Mouse (Mus musculus) liver, adult 2 months (tissue): ENCODE results near the gene Smad1.

Experiments
- CTCF ChIP-seq: fragments of 200-500 bp; IDR thresholded peaks from 2 replicates; pipeline ENCODE4 v1.5.1; 2011; ENCODE audit warnings: low read depth, low read length, control low read depth
- POLR2A ChIP-seq: fragments of 200-500 bp; IDR thresholded peaks from 2 replicates; pipeline ENCODE4 v1.6.1; 2011; ENCODE audit warnings: low read length, control low read depth; ENCODE audit not compliant: insufficient read depth; ENCODE audit errors: extremely low read depth

DNA sequence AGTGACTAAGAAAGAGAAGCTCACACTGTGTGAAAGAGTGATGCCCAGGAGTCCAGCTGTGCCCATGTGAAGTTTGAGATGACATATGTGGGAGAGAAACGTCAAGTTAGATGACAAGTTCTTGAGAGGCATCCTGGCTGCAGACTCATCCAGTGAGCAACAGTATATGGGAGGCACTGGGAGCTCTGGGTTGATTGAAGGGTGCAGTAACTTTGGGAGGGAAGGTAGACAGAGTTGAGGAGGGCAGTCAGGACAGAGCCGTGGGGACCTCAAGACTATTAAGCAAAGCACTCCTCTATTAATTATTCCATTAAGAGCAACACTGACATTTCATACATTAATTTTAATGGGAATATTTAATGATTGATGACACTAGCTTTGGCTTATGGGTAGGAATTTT lies 69.6 kb downstream of the Smad1 start:
- TF ChIP-seq CTCF, result no peak
- TF ChIP-seq POLR2A, result no peak
